Comparison of ENCODE assay signal across 8 mouse cellular contexts in the genomic region with DNA sequence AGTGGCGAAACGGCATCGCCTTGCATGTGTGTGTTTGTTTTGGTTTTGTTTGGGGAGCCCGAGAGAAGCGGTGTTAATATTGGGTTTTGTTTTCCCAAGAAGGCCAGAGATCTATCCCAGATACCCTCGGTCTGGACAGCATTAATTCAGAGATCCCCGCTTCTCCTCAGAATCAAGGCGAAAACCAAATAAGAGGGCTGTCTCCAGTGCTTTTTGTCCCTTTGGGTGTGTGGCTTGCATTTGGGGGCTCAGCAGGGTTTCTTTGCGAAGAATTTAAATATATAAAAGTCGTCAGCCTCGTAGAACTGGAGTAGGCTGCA. TPM values are rescaled to one million over a fixed set of nuclear protein-coding genes. Genes with fewer than 3 reads are reported as not detected.
A peak's percentile ranks its signal among the peaks of the same experiment; 100 is the strongest.
DNase-seq lines count a peak whose midpoint lies in the region; ATAC-seq and TF ChIP-seq lines count a peak whose summit lies in the region.

No protein-coding gene starts in this region.

- H3K9ac ChIP-seq in neural tube, embryonic 11.5 days (ENCODE audit: low read length) = peak overlapping the region; percentile 87
- H3K9ac ChIP-seq in limb, embryonic 13.5 days = peak overlapping the region; percentile 79
- peak overlapping the region; percentile 67; the same call in 1 of the 2 replicates for H3K9ac ChIP-seq in stomach, embryonic 14.5 days (replicated peaks; ENCODE audit: low read depth, low read length)

- no peak for TF ChIP-seq CTCF in cerebellum, adult 2 months (IDR thresholded peaks at IDR 0.05; ENCODE audit: borderline replicate concordance, insufficient read depth, low read depth, low read length)

- no peak for DNase-seq in cerebellum, adult 2 months
- no peak for DNase-seq in cerebellum, postnatal 25 days
- DNase-seq in neural tube, embryonic 11.5 days (ENCODE audit: low spot score) = no peak
- no peak for DNase-seq in neural tube, embryonic 10.5 days (ENCODE audit: extremely low spot score, low spot score)
- DNase-seq in embryo, embryonic 10 days (ENCODE audit: low spot score) = no peak
- no peak for DNase-seq in layer of hippocampus, adult 8-10 months (ENCODE audit: low spot score in 2 of 2)

- 1% methylated on average over 11 of the region's 11 CpGs for WGBS in cerebellum, adult 2 months
- 4% methylated on average over 11 of the region's 11 CpGs for whole genome bisulfite sequencing in neural tube, embryonic 11.5 days
- 3% methylated on average over 11 of the region's 11 CpGs for WGBS in limb, embryonic 13.5 days
- 5% methylated on average over 11 of the region's 11 CpGs for WGBS in stomach, embryonic 14.5 days

- no peaks in the 10 kb centered on the region for H3K4me1 ChIP-seq in cerebellum, adult 2 months (ENCODE audit: control insufficient read depth, insufficient read depth, low read length)
- peaks cover 8% of the 10 kb centered on the region; the same call in 1 of the 2 replicates for H3K4me1 ChIP-seq in neural tube, embryonic 11.5 days (ENCODE audit: control insufficient read depth, insufficient read depth, low read length)
- peaks cover 14% of the 10 kb centered on the region for H3K4me1 ChIP-seq in limb, embryonic 13.5 days
- peaks cover 6% of the 10 kb centered on the region; the same call in 1 of the 2 replicates for H3K4me1 ChIP-seq in stomach, embryonic 14.5 days (ENCODE audit: control insufficient read depth, insufficient read depth, low read length)

- peak overlapping the region; percentile 97 for H3K4me3 ChIP-seq in cerebellum, adult 2 months (replicated peaks; ENCODE audit: insufficient read depth, low read depth, low read length)
- peak overlapping the region; percentile 85 for H3K4me3 ChIP-seq in neural tube, embryonic 11.5 days (ENCODE audit: low read depth, low read length)
- peak overlapping the region; percentile 68 for H3K4me3 ChIP-seq in limb, embryonic 13.5 days
- peak overlapping the region; percentile 82 for H3K4me3 ChIP-seq in stomach, embryonic 14.5 days (ENCODE audit: low read depth, low read length)

- H3K4me2 ChIP-seq in neural tube, embryonic 11.5 days (ENCODE audit: low read depth) = peak overlapping the region; percentile 74
- peak overlapping the region; percentile 98 for H3K4me2 ChIP-seq in limb, embryonic 13.5 days (replicated peaks)
- peak overlapping the region; percentile 97 for H3K4me2 ChIP-seq in stomach, embryonic 14.5 days (replicated peaks; ENCODE audit: low read depth, low read length)

- no peaks in the 10 kb centered on the region for H3K27me3 ChIP-seq in cerebellum, adult 2 months (ENCODE audit: control insufficient read depth, insufficient read depth, low read length)
- H3K27me3 ChIP-seq in neural tube, embryonic 11.5 days (ENCODE audit: control insufficient read depth, insufficient read depth, low read length) = no peaks in the 10 kb centered on the region
- peaks cover 6% of the 10 kb centered on the region; the same call in 1 of the 2 replicates for H3K27me3 ChIP-seq in limb, embryonic 13.5 days
- no peaks in the 10 kb centered on the region for H3K27me3 ChIP-seq in stomach, embryonic 14.5 days (ENCODE audit: control insufficient read depth, insufficient read depth, low read length)

- no peaks in the 10 kb centered on the region; the same call in 1 of the 2 replicates for H3K9me3 ChIP-seq in neural tube, embryonic 11.5 days (ENCODE audit: control insufficient read depth, low read length)
- H3K9me3 ChIP-seq in limb, embryonic 13.5 days = peaks cover 7% of the 10 kb centered on the region; the same call in 1 of the 2 replicates
- no peaks in the 10 kb centered on the region for H3K9me3 ChIP-seq in stomach, embryonic 14.5 days (ENCODE audit: control insufficient read depth, low read depth, low read length)

- no peaks in the 10 kb centered on the region for H3K36me3 ChIP-seq in neural tube, embryonic 11.5 days (ENCODE audit: control insufficient read depth, insufficient read depth, low read length)
- H3K36me3 ChIP-seq in limb, embryonic 13.5 days = peaks cover 10% of the 10 kb centered on the region
- no peaks in the 10 kb centered on the region for H3K36me3 ChIP-seq in stomach, embryonic 14.5 days (ENCODE audit: control insufficient read depth, insufficient read depth, low read length)

- no peak for ATAC-seq in neural tube, embryonic 11.5 days (ENCODE audit: insufficient read depth, low FRiP score, low TSS enrichment)
- ATAC-seq in limb, embryonic 13.5 days (ENCODE audit: low FRiP score, low read depth) = no peak
- no peak for ATAC-seq in stomach, embryonic 14.5 days (ENCODE audit: insufficient number of reproducible peaks, insufficient read depth, low FRiP score, low read depth)

- H3K27ac ChIP-seq in cerebellum, adult 2 months (ENCODE audit: insufficient read depth, low read length) = no peak overlapping the region
- H3K27ac ChIP-seq in neural tube, embryonic 11.5 days (ENCODE audit: low read depth, low read length) = no peak overlapping the region
- no peak overlapping the region; the same call in 1 of the 2 replicates for H3K27ac ChIP-seq in limb, embryonic 13.5 days
- H3K27ac ChIP-seq in stomach, embryonic 14.5 days (ENCODE audit: low read length) = peak overlapping the region; percentile 11; the same call in 1 of the 2 replicates

- no peak for TF ChIP-seq POLR2A in cerebellum, adult 2 months (IDR thresholded peaks at IDR 0.05; ENCODE audit: borderline replicate concordance, insufficient read depth, low read length)

RNA-seq across cellular contexts. Expression of a gene that starts 0.3 kb away (rescaled TPM):
- polyA plus RNA-seq in cerebellum, adult 2 months (2012; rRNA removed) = 50.1 and 51.4 TPM in 2 replicates
- 8.5 and 8.9 TPM in 2 replicates for polyA plus RNA-seq in neural tube, embryonic 11.5 days (2014; fragmentation: Nextera tagmentation; extraction: Ambion mirVana)
- 13.7 and 15.9 TPM in 2 replicates for polyA plus RNA-seq in limb, embryonic 13.5 days (2015; fragmentation: Nextera tagmentation; extraction: Ambion mirVana)
- polyA plus RNA-seq in stomach, embryonic 14.5 days (2014; fragmentation: Nextera tagmentation; extraction: Ambion mirVana) = 17.2 TPM in 2 replicates
- total RNA-seq in layer of hippocampus, adult 8-10 months (2022) = 100 to 1,000 TPM; 191 to 254 (median 220) TPM

RNA-seq across cellular contexts. Expression of a gene that starts 54.3 kb away (rescaled TPM):
- 3.1 and 3.8 TPM in 2 replicates for polyA plus RNA-seq in cerebellum, adult 2 months (2012; rRNA removed)
- 9.6 and 11.4 TPM in 2 replicates for polyA plus RNA-seq in neural tube, embryonic 11.5 days (2014; fragmentation: Nextera tagmentation; extraction: Ambion mirVana)
- 43.3 and 49.2 TPM in 2 replicates for polyA plus RNA-seq in limb, embryonic 13.5 days (2015; fragmentation: Nextera tagmentation; extraction: Ambion mirVana)
- 46.6 and 48.6 TPM in 2 replicates for polyA plus RNA-seq in stomach, embryonic 14.5 days (2014; fragmentation: Nextera tagmentation; extraction: Ambion mirVana)
- 10 to 100 TPM; 30.1 to 35.7 (median 33.2) TPM for total RNA-seq in layer of hippocampus, adult 8-10 months (2022)
